Mouse (Mus musculus): ENCODE results near the gene Isca1.
"Not testable (repeated sequence)": the region's sequence is repeated elsewhere in the genome, so short reads cannot be mapped to it uniquely, and the experiment has no call there.

Isca1 gene

GRCm38 (mm10) chr13:59746164-59746563 is 23.4 kb downstream of the Isca1 start:
- no peak for DNase-seq

GRCm38 (mm10) chr13:59745462-59745861 is 24.1 kb downstream of the Isca1 start:
- DNase-seq, result no peak

- no peak for DNase-seq
These were observed 27.9 kb downstream of the Isca1 start for GRCm38 (mm10) chr13:59741697-59742096.

DNA sequence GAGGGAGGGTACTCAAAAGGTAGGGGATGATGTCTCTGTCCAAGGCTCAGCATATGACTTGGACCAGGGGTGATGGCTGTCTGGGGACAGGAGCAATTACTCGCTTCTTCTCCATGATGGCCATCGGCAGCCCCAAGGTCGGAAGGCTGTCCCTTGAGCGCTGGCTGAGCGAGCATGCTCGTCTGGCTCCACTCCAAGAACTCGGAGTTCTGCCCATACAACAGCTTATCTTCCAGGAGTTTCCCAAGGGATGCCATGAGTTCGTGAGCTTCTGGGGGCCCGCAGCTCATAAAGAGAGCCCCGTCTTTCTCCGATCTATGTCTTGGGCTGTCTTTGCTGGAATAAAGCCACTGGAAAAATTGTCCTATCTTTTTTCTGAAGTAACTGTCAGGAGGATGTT is 28.5 kb downstream of the Isca1 start:
- no peak for DNase-seq

GRCm38 (mm10) chr13:59739397-59739796 is 30.2 kb downstream of the Isca1 start:
- no peak for DNase-seq

DNA sequence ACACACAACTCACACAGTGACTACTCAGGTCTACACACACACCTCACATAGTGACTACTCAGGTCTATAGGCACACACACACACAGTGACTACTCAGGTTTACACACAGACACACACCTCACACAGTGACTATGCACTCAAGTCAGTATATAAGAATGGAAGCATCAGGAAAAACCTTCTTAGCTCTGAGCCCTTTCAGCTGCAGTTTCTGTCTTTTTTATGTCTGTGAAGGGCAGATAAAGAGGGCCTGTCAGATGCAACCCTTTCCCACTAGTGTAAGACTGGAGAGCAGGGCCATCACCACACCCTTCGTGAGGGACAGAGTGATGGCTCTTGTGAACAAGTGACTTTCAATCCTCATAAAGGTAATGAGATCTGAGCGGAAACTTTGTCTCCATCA is 31.2 kb downstream of the Isca1 start:
- no peak for DNase-seq

- DNase-seq, result no peak
These were observed 34.4 kb downstream of the Isca1 start for GRCm38 (mm10) chr13:59735190-59735589.

- DNase-seq, result not testable (repeated sequence)
These were observed 35.3 kb downstream of the Isca1 start for GRCm38 (mm10) chr13:59734347-59734746.

- no peak for DNase-seq
These were observed 35.7 kb downstream of the Isca1 start for GRCm38 (mm10) chr13:59733936-59734335.

GRCm38 (mm10) chr13:59731652-59732051 is 38.0 kb downstream of the Isca1 start, which contains the start of gene Spata31d1d:
Spata31d1d (minus strand) TSS chr13:59731752.
- no peak for DNase-seq

- peak; percentile 89 for DNase-seq
These were observed 41.1 kb downstream of the Isca1 start for GRCm38 (mm10) chr13:59728378-59729093.

DNA sequence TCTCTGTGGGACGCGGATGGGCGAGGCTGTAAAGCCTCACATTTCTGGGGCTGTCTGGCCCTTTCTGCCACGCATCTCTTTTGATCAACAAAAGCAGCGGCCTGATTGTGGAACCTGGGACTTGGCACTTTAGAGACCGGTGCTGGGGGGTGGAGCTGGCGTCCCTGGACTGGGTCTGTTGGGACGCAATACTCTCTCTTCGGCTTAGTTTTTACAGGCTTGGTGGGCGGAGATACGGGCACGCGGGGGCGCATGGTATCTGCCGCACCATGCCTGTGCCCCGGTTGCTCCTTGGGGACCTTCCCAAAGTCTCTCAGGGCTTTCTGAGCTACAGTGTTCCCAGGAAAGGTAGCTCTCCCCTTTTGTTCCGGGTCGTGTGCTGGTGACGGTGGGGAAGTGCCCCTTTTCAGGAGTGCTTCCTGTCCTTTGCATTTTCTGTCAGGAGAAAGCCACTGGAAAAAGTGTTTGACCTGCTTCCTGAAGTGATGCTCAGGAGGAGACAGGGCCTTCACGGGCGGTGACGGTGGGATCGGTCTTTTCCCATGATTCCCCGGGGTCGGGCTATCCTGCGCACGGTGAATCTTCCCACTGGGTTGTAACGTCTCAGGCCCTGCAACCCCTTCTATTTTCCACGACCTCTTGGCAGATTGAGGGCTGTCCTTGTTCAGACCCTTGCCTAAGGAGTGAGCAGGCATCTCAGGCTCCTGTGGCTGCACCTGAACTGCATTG is 43.3 kb downstream of the Isca1 start:
- no peak for DNase-seq

DNA sequence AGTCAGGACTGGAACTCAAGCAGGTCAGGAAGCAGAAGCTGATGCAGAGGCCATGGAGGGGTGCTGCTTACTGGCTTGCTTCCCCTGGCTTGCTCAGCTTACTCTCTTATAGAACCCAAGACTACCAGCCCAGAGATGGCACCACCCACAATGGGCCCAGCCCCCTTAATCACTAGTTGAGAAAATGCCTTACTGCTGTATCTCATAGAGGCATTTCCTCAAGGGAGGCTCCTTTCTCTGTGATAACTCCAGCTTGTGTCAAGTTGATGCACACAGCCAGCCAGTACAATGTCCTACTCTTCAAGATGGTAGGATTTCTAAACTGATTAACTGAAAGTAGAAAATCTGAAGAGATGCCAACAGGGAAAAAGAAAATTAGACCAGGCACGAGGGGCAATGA is 47.5 kb downstream of the Isca1 start:
- DNase-seq, result not testable (repeated sequence)

DNA sequence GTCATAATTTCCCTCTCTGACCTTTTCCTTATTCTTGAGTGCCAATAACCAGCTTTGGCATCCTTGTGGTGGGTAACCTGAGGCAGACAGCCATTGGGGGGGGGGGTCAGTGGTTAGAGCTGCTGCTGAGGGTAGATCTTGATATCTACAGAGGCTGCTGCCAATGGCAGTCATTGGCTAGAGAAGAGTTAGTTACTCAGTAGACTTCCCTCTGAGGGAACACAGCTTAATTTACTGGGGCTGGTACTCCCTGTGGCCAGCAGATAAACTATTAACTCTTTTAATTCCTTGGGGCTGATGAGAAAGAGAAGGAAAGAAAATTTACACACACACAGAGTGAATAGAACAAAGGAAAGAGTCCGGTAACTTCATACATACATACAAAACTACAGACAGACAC is 50.1 kb downstream of the Isca1 start:
- no peak for DNase-seq

DNA sequence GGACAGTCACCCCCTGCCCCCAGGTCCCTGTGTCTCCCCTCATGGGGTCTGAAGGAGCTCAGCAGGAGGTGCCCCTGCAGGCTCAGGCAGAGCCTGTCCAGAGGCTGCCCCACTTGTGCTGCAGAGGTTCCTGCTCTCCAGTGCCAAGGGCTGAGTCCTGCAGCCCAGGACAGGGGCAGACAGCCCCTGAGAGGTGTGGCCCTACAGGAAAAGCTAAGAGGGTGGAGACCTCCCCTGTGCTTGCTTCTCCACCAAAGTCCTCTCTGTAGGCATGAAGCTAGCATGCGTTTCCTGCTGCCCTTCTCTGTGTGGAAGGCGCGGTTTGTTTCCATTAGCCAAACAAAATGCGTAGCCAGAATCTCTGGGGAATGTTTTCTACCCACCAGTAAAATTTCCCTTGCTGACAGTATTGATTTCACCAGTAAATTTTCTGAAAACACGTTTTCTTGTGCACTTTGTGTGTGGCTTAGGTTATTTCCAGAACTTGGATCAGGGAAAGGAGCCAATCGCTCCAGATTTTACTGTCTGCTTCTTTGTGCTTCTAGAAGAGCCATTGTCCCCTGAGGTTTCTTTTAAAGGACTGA is 50.7 kb downstream of the Isca1 start:
- not testable (repeated sequence) for DNase-seq

GRCm38 (mm10) chr13:59713710-59714109 is 55.9 kb downstream of the Isca1 start:
- no peak for DNase-seq

- not testable (repeated sequence) for DNase-seq
These were observed 57.6 kb downstream of the Isca1 start, which contains the start of gene Spata31d1b for GRCm38 (mm10) chr13:59711984-59712383. Spata31d1b (plus strand) TSS chr13:59712284.

DNA sequence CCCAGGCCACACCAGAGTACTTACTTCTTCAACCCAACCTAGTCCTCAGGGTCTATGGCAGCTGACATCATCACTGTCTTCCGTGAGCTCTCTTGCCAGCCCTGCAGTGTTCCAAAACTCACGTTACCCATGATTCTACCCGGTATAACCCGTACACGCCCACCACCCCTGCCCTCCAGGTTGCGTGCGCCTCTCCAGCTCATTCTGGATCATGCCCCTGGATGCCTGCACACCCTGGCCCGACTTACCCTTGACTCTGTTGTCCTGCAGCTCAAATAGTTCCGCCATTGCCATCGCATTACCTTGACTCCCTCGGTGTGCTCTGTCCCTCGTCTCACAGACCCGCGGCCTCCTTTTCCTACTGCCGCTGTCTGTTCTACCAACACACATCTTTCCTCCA is 59.4 kb downstream of the Isca1 start, which contains the start of gene Spata31d1a:
Spata31d1a (minus strand) TSS at position 101 of the 400 bp plus-strand sequence.
- DNase-seq, result no peak

Measured in cerebellum, adult 9-10 months (tissue).